Mouse (Mus musculus) spleen, adult 18-20 months (tissue): ENCODE data around the gene Tpr.

Source experiments
- DNase-seq, 2 experiments: peaks; one replicate each; pipeline ENCODE4 v3.0.0; 2022; ENCODE audit warnings: mixed read lengths in 2 of 2

Tpr gene

GRCm38 (mm10) chr1:150463691-150464090, 71.1 kb downstream of the Tpr start:
- DNase-seq, result no peak

GRCm38 (mm10) chr1:150465364-150465763, 72.7 kb downstream of the Tpr start:
- no peak for DNase-seq

GRCm38 (mm10) chr1:150466132-150466531, 73.5 kb downstream of the Tpr start, which contains the start of gene Prg4:
Prg4 (minus strand) TSS chr1:150466165.
- no peak for DNase-seq

GRCm38 (mm10) chr1:150469992-150470391, 77.4 kb downstream of the Tpr start:
- no peak for DNase-seq

- no peak for DNase-seq
Measured at GRCm38 (mm10) chr1:150472525-150472924, 79.9 kb downstream of the Tpr start.

GRCm38 (mm10) chr1:150480674-150481073, 88.0 kb downstream of the Tpr start:
- no peak for DNase-seq

GRCm38 (mm10) chr1:150489148-150489547, 96.5 kb downstream of the Tpr start:
- no peak for DNase-seq

GRCm38 (mm10) chr1:150496626-150497302, 104.1 kb downstream of the Tpr start:
- DNase-seq, result no peak

- DNase-seq, result no peak
Measured at GRCm38 (mm10) chr1:150497690-150498089, 105.1 kb downstream of the Tpr start.

GRCm38 (mm10) chr1:150498177-150498576, 105.5 kb downstream of the Tpr start:
- DNase-seq, result no peak
